Mouse (Mus musculus) c-Kit-positive CD71-positive TER-119-negative erythroid progenitor cells, embryonic 14.5 days (primary cell): Measurements from ENCODE around the gene Olfr1350.
"Not testable (repeated sequence)": the region's sequence is repeated elsewhere in the genome, so short reads cannot be mapped to it uniquely, and the experiment has no call there.

Source experiments
- DNase-seq: peaks from one replicate; pipeline ENCODE4 v3.0.0-alpha.2; 2013; ENCODE audit warnings: low read depth

The Olfr1350 gene

DNA sequence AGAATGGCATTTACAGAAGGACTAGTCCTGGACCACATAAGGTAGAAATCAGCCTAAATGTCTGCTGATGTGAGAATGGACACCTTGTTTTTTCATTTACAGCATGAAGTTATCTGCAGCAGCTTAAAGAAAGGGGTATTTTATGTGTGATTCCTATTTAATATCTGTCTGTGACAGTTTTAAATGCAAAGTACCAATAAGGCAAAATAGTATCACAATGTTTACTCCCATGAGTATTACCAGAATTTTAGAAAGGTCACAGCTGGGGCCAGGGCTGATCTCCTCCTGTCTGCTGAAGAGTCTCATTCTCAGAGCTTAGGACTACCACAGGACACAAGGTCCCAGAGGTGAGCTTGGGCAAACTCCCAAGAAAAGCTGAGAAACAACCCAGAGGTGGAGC, at the start of gene Olfr1350:
Gene Olfr1350 (plus strand): TSS at position 301 of the 400 bp plus-strand sequence.
- DNase-seq: no peak

DNA sequence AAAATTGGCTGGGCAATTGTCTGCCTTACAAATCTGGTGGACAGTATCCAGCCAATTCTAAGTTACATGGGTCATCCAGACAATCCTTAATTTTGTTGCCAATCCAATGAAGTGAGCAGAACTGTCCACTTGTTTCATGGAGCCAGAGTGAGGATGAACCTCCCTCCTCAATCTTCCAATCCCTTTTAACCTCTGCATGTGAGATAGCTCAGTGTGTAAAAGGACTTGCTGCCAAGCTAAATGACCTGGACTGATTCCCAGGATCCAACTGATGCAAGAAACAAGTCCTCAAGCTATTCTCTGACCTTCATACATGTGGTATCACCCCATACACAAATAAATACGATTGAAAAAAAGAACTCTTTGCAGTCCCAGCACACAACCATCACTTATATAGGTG, 43.0 kb upstream of the Olfr1350 start:
- no peak for DNase-seq

DNA sequence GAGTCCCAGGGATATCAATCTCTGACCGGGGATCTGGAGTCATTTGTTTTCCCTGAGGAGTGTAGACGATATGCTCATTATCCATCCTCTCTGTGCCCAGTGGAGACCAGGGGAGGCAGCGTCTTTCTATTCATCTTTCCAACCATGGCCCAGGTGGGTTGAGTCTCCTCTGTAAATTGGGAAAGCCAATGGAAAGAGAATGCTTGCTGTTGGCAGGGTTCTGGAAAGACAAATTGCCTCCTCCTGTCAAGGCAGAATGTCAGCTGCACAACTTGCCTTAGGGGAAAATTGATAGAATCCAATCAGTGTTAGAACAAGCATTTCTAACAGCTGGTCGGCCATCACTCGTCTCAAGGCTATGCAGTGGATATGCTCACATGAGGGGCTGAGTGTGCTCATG, 41.8 kb upstream of the Olfr1350 start, which contains the start of gene Olfr1349:
Gene Olfr1349 (minus strand): TSS at position 101 of the 400 bp plus-strand sequence.
- DNase-seq: no peak

DNA sequence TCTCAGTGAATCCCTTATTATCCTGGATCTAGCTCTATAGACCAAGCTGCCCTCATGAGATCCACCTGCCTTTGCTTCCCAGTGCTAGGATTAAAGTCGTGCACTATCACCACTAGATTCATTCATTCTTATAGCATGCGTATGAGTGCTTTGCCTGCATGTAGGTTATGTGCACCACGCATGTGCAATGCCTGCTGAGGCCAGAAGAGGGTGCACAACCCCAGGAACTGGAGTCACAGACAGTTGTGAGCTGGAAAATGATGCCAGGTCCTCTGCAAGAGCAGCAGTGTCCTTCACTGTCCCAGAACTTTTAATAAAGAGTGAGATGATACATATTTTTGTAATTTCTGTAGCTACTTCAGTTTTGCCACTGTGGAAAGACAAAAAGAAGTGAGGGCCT, 39.6 kb upstream of the Olfr1350 start:
- DNase-seq: no peak

GRCm38 (mm10) chr7:6526141-6526540, 38.5 kb upstream of the Olfr1350 start:
- DNase-seq: no peak

GRCm38 (mm10) chr7:6586096-6586759, 21.6 kb downstream of the Olfr1350 start:
- no peak for DNase-seq

GRCm38 (mm10) chr7:6588766-6589165, 24.1 kb downstream of the Olfr1350 start:
- not testable (repeated sequence) for DNase-seq

DNA sequence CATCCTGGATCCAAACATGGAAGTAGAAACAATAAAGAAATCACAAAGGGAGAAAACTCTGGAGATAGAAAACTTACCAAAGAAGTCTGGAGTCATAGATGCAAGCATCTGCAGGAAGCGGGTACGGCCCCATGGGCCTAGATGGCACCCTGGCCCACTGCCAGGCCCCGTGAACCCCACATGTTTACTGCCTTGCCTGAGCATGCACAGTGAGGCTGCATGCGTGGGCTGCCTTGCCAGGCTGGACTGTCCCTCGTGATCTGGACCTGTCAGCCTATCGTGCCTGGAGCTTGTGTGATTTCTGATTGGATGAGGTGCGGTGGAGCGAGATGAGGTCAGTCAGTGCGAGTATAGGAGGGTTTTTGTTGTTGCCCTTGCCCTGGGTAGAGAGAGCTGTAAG, 38.7 kb downstream of the Olfr1350 start:
- DNase-seq: no peak
